Mouse (Mus musculus) cerebellum, adult 2 months (tissue): ENCODE results near the gene Mroh3.

ENCODE experiments used
- CTCF ChIP-seq: fragments of 200-500 bp; IDR thresholded peaks from 2 replicates; pipeline ENCODE4 v1.5.1; 2011; ENCODE audit warnings: low read depth, mild to moderate bottlenecking, control low read depth, low read length, moderate library complexity, borderline replicate concordance; ENCODE audit not compliant: insufficient read depth
- POLR2A ChIP-seq: fragments of 200-500 bp; IDR thresholded peaks from 2 replicates; pipeline ENCODE4 v1.6.1; 2011; ENCODE audit warnings: low read length, control low read depth, borderline replicate concordance; ENCODE audit not compliant: insufficient read depth

DNA sequence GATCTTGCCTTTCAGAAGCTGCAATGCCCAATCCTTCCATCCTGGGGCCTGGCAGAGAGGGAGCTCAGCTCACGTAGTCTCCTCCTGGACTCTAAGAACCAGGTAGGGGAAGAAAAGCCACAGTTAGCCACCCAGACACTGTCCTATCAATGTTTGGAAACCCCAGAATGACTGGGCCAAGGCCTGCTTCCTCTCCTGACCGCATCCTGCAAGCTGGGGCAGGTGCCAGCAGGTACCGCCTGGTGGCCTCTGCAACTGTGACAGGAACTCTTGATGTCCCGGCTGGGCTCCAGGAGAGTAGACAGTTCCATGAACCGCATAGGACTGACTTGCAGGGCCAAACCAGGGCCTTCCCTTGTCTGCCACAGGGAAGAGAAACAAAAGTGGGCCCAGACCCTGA lies 34.8 kb upstream of the Mroh3 start:
- no peak for TF ChIP-seq CTCF
- TF ChIP-seq POLR2A = no peak
